Mouse (Mus musculus): ENCODE measurements around the gene Sestd1. TPM values are rescaled to one million over a fixed set of nuclear protein-coding genes. Genes with fewer than 3 reads are reported as not detected.

The Sestd1 gene
- polyA plus RNA-seq, 1 experiment, result 12.1 TPM

- no peak for DNase-seq
- TF ChIP-seq POLR2A (IDR thresholded peaks at IDR 0.05; ENCODE audit: borderline replicate concordance, extremely low read depth, low read depth, low read length) (no peak), CTCF (IDR thresholded peaks at IDR 0.05; ENCODE audit: insufficient read depth, low read length) (no peak)
- Histone ChIP-seq H3K4me1 (ENCODE audit: control insufficient read depth, insufficient read depth, low read length) (no peaks in the 10 kb centered on the region), H3K4me3 (replicated peaks; ENCODE audit: extremely low read depth, low read depth, low read length) (no peak overlapping the region)
- WGBS, result 89% methylated on average over 3 of the region's 3 CpGs
These were observed 41.8 kb downstream of the Sestd1 start for GRCm38 (mm10) chr2:77238607-77239006.

DNA sequence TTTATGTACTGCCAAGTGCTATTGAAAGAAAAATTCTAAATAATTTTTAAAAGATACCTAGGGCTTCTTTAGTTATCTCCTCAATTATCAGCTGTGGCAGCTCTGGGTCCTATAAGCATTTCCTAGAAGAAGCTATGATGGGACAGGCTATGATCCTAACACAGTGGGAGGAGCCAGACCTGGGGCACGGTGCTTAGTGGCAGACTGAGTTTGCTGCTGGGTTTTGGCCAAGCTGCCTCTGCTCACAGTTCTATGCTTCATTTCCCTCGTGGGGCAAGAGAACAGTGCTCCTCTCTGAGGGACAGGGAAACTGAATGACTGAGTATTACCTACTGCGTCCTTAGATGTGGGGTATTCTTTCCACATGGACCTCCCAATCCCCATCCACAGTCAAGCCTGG, 42.3 kb downstream of the Sestd1 start:
- TF ChIP-seq POLR2A (IDR thresholded peaks at IDR 0.05; ENCODE audit: borderline replicate concordance, extremely low read depth, low read depth, low read length) (no peak), CTCF (IDR thresholded peaks at IDR 0.05; ENCODE audit: insufficient read depth, low read length) (no peak)
- Histone ChIP-seq H3K4me3 (replicated peaks; ENCODE audit: extremely low read depth, low read depth, low read length) (no peak overlapping the region), H3K4me1 (ENCODE audit: control insufficient read depth, insufficient read depth, low read length) (no peaks in the 10 kb centered on the region)
- 58% methylated on average over 3 of the region's 3 CpGs for WGBS
- DNase-seq, result no peak

GRCm38 (mm10) chr2:77236860-77237259, 43.5 kb downstream of the Sestd1 start:
- H3K4me3 ChIP-seq (replicated peaks; ENCODE audit: extremely low read depth, low read depth, low read length), result no peak overlapping the region
- TF ChIP-seq POLR2A (IDR thresholded peaks at IDR 0.05; ENCODE audit: borderline replicate concordance, extremely low read depth, low read depth, low read length) (no peak), CTCF (IDR thresholded peaks at IDR 0.05; ENCODE audit: insufficient read depth, low read length) (no peak)
- H3K4me1 ChIP-seq (ENCODE audit: control insufficient read depth, insufficient read depth, low read length), result no peaks in the 10 kb centered on the region
- DNase-seq, result no peak
- 87% methylated on average over 4 of the region's 4 CpGs for WGBS

- 82% methylated on average over 4 of the region's 4 CpGs for WGBS
These were observed 44.5 kb downstream of the Sestd1 start for GRCm38 (mm10) chr2:77235896-77236295.

DNA sequence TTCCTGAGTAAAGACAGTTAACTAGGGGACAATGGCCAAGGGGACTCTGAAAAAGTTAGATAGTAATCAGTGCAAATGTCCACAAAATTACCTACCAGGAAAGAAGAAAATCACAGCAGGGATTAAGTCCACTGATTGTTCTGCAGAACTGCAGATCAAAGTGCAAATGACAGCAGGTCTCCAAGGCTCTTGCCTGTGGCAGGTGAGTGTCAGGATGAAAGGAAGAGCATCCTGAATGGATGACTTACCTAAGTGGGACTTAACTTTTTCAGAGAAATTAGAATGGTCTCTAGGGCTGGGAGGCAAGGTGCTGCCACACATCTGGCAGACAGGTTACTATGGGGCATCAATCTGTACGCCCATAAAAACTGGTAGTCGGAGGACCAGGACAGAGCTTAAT, 47.8 kb downstream of the Sestd1 start:
- DNase-seq, result no peak
- WGBS, result 100% methylated on average over 2 of the region's 2 CpGs
- Histone ChIP-seq H3K4me3 (replicated peaks; ENCODE audit: extremely low read depth, low read depth, low read length) (no peak overlapping the region), H3K4me1 (ENCODE audit: control insufficient read depth, insufficient read depth, low read length) (no peaks in the 10 kb centered on the region)
- TF ChIP-seq POLR2A (IDR thresholded peaks at IDR 0.05; ENCODE audit: borderline replicate concordance, extremely low read depth, low read depth, low read length), result no peak
- no peak for TF ChIP-seq CTCF (IDR thresholded peaks at IDR 0.05; ENCODE audit: insufficient read depth, low read length)

More at GRCm38 (mm10) chr2:77235896-77236295, 44.5 kb downstream of the Sestd1 start:
- no peak overlapping the region for H3K4me3 ChIP-seq (replicated peaks; ENCODE audit: extremely low read depth, low read depth, low read length)
- DNase-seq, result no peak
- H3K4me1 ChIP-seq (ENCODE audit: control insufficient read depth, insufficient read depth, low read length), result no peaks in the 10 kb centered on the region
- no peak for TF ChIP-seq POLR2A (IDR thresholded peaks at IDR 0.05; ENCODE audit: borderline replicate concordance, extremely low read depth, low read depth, low read length)
- TF ChIP-seq CTCF (IDR thresholded peaks at IDR 0.05; ENCODE audit: insufficient read depth, low read length), result no peak

DNA sequence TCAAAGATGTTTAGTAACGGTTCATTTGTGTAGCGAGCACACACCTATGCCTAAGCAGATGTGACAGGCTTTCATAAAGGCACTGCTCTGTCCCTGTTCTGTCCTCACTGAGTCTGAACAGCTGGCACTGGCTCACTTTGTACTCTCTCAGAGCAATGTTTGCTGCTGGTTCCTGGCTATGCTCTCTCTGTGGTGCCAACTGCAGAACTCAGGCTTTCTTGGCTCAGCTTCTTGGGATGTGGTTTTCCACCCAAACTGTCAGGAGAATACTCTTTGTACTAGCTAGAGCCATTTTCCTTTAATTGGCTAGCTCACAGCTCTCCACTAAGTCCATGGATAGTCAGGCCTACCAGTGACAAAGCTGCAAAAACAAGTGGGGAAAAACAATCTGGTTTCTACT, 59.4 kb downstream of the Sestd1 start:
- 95% methylated on average over 2 of the region's 2 CpGs for WGBS
- TF ChIP-seq POLR2A (IDR thresholded peaks at IDR 0.05; ENCODE audit: borderline replicate concordance, extremely low read depth, low read depth, low read length) (no peak), CTCF (IDR thresholded peaks at IDR 0.05; ENCODE audit: insufficient read depth, low read length) (no peak)
- no peak overlapping the region for H3K4me3 ChIP-seq (replicated peaks; ENCODE audit: extremely low read depth, low read depth, low read length)
- H3K4me1 ChIP-seq (ENCODE audit: control insufficient read depth, insufficient read depth, low read length), result no peaks in the 10 kb centered on the region
- no peak for DNase-seq

GRCm38 (mm10) chr2:77212885-77213284, 67.5 kb downstream of the Sestd1 start:
- Histone ChIP-seq H3K4me1 (ENCODE audit: control insufficient read depth, insufficient read depth, low read length) (no peaks in the 10 kb centered on the region), H3K4me3 (replicated peaks; ENCODE audit: extremely low read depth, low read depth, low read length) (no peak overlapping the region)
- TF ChIP-seq CTCF (IDR thresholded peaks at IDR 0.05; ENCODE audit: insufficient read depth, low read length), result no peak
- TF ChIP-seq POLR2A (IDR thresholded peaks at IDR 0.05; ENCODE audit: borderline replicate concordance, extremely low read depth, low read depth, low read length), result no peak
- 83% methylated on average over 5 of the region's 5 CpGs for WGBS
- DNase-seq, result no peak

DNA sequence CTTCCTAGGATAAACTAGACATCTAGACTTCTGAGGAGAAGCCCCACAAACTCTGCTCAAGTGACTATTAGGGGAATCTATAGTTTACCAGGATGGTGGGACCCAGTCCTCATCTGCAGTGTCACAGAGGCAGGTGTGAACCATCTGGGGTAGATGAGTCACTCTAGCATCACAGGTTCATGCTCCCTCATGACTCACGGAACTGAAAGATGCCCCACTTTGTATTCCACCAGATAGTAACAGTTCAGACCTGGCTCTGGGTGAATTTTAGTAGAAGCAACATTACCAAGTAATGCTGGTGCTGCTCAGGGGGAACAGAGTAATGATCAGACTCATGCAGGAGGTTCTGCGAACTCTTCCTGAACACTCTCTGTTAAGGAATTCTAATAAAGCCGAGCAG, 73.4 kb downstream of the Sestd1 start:
- Histone ChIP-seq H3K4me1 (ENCODE audit: control insufficient read depth, insufficient read depth, low read length) (no peaks in the 10 kb centered on the region), H3K4me3 (replicated peaks; ENCODE audit: extremely low read depth, low read depth, low read length) (no peak overlapping the region)
- WGBS, result 96% methylated on average over 3 of the region's 3 CpGs
- DNase-seq, result no peak
- TF ChIP-seq POLR2A (IDR thresholded peaks at IDR 0.05; ENCODE audit: borderline replicate concordance, extremely low read depth, low read depth, low read length) (no peak), CTCF (IDR thresholded peaks at IDR 0.05; ENCODE audit: insufficient read depth, low read length) (no peak)

- TF ChIP-seq CTCF (IDR thresholded peaks at IDR 0.05; ENCODE audit: insufficient read depth, low read length) (no peak), POLR2A (IDR thresholded peaks at IDR 0.05; ENCODE audit: borderline replicate concordance, extremely low read depth, low read depth, low read length) (no peak)
These were observed 76.5 kb downstream of the Sestd1 start for GRCm38 (mm10) chr2:77203916-77204315.

DNA sequence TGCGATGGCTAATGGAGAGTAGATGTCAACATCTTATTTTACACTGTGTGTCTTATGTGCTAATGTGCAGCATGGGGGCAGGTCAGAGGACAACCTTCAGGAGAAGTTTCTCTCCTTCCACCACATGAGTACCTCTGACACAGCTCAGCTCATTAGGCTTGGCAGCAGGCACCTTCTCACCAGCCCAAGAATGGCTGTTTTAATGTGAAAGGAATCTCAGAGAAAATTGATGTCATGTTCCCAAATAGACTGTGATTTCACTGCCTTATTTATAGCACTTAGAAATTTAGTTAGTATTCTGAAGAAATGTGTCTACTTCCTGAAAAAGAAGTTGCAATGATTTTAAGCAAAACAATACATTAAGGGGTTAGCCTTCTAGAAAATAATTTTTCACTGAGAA, 78.5 kb downstream of the Sestd1 start:
- Histone ChIP-seq H3K4me1 (ENCODE audit: control insufficient read depth, insufficient read depth, low read length) (peaks cover 2% of the 10 kb centered on the region; the same call in 1 of the 2 replicates), H3K4me3 (replicated peaks; ENCODE audit: extremely low read depth, low read depth, low read length) (no peak overlapping the region)
- DNase-seq, result no peak
- WGBS, result 90% methylated on average over 1 of the region's 1 CpGs
- TF ChIP-seq CTCF (IDR thresholded peaks at IDR 0.05; ENCODE audit: insufficient read depth, low read length) (no peak), POLR2A (IDR thresholded peaks at IDR 0.05; ENCODE audit: borderline replicate concordance, extremely low read depth, low read depth, low read length) (no peak)

More at GRCm38 (mm10) chr2:77203916-77204315, 76.5 kb downstream of the Sestd1 start:
- 35% methylated on average over 2 of the region's 2 CpGs for WGBS
- no peak for DNase-seq
- no peak overlapping the region for H3K4me3 ChIP-seq (replicated peaks; ENCODE audit: extremely low read depth, low read depth, low read length)
- H3K4me1 ChIP-seq (ENCODE audit: control insufficient read depth, insufficient read depth, low read length), result peaks cover 2% of the 10 kb centered on the region; the same call in 1 of the 2 replicates

Data from lung, adult 2 months (tissue).